Mouse (Mus musculus) intestine, embryonic 16.5 days (tissue): ENCODE results near the gene Abca16. TPM values are rescaled to one million over a fixed set of nuclear protein-coding genes. Genes with fewer than 3 reads are reported as not detected.

Experiments
- ATAC-seq: fragments of 200-750 bp; cut with Nextera tagmentation; 2 replicates; pipeline ENCODE4 v1.8.0; 2017; ENCODE audit warnings: moderate TSS enrichment, moderate library complexity
- H3K27ac ChIP-seq: fragments of 300-500 bp; sonication (generic); 2 replicates; pipeline ENCODE4 v1.5.1; 2014; ENCODE audit warnings: mild to moderate bottlenecking, low read length
- H3K27me3 ChIP-seq: fragments of 300-500 bp; sonication (generic); replicated peaks from 2 replicates; pipeline ENCODE4 v1.6.1; 2014; ENCODE audit warnings: low read length, control low read depth, mixed read lengths; ENCODE audit not compliant: control insufficient read depth, insufficient read depth
- H3K36me3 ChIP-seq: fragments of 300-500 bp; sonication (generic); 2 replicates; pipeline ENCODE4 v1.6.1; 2014; ENCODE audit warnings: low read length, control low read depth; ENCODE audit not compliant: control insufficient read depth, insufficient read depth
- H3K4me1 ChIP-seq: fragments of 300-500 bp; sonication (generic); 2 replicates; pipeline ENCODE4 v1.6.1; 2014; ENCODE audit warnings: low read length, control low read depth, mixed read lengths; ENCODE audit not compliant: control insufficient read depth, insufficient read depth
- H3K4me2 ChIP-seq: fragments of 300-500 bp; sonication (generic); 2 replicates; pipeline ENCODE4 v1.6.1; 2014; ENCODE audit warnings: low read depth, low read length, control low read depth
- H3K4me3 ChIP-seq: fragments of 300-500 bp; sonication (generic); 2 replicates; pipeline ENCODE4 v1.5.1; 2014; ENCODE audit warnings: mild to moderate bottlenecking, low read length
- H3K9ac ChIP-seq: fragments of 300-500 bp; sonication (generic); 2 replicates; pipeline ENCODE4 v1.6.1; 2014; ENCODE audit warnings: low read depth, low read length
- H3K9me3 ChIP-seq: fragments of 300-500 bp; sonication (generic); 2 replicates; pipeline ENCODE4 v1.6.1; 2016; ENCODE audit warnings: low read length, control low read depth; ENCODE audit not compliant: control insufficient read depth
- WGBS: fragments of 180-500 bp; shearing (Covaris S2); extraction: QIAGEN DNeasy Blood & Tissue Kit; methylation state at CpG from one replicate; pipeline ENCODE4 v1.1.7; 2014; 5-methylcytosine and 5-hydroxymethylcytosine counted together
- polyA plus RNA-seq: library from polyadenylated mRNA; unstranded; fragments of >200 nt; fragmentation: Nextera tagmentation; extraction: Ambion mirVana; gene quantifications from 2 replicates; pipeline ENCODE4 v1.2.1, GENCODE M21; 2015

Abca16 gene
- polyA plus RNA-seq, 1 experiment from 2014 or later, result not detected

DNA sequence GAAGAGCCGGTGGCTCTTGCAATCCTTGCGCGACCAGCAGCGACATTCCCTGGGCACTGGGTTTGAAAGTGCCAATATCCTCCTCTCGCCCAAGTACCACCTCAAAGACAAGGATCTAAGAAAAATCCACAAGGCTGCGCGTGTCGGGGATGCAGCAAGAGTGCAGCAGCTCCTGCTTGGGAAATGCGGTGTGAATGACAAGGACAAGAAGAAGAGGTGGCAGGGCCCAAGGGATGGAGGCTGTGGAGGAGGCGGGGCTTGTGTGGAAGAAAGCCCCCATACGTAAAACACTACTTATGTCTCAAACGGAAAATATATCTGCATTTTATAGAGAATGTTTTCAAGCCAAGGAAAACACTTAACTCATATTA, 143.7 kb downstream of the Abca16 start:
- 54% methylated on average over 12 of the region's 12 CpGs for WGBS
- Histone ChIP-seq H3K9me3 (no peaks in the 10 kb centered on the region), H3K27me3 (no peaks in the 10 kb centered on the region), H3K27ac (no peak overlapping the region), H3K9ac (no peak overlapping the region), H3K4me1 (no peaks in the 10 kb centered on the region), H3K36me3 (no peaks in the 10 kb centered on the region), H3K4me2 (no peak overlapping the region), H3K4me3 (no peak overlapping the region)
- ATAC-seq, result no peak

- ATAC-seq, result peak; percentile 60
- Histone ChIP-seq H3K4me1 (no peaks in the 10 kb centered on the region), H3K4me3 (no peak overlapping the region), H3K27ac (no peak overlapping the region), H3K9me3 (no peaks in the 10 kb centered on the region), H3K4me2 (no peak overlapping the region), H3K36me3 (no peaks in the 10 kb centered on the region), H3K27me3 (no peaks in the 10 kb centered on the region), H3K9ac (no peak overlapping the region)
- WGBS, result 45% methylated on average over 8 of the region's 8 CpGs
Measured at GRCm38 (mm10) chr7:120567366-120567765, 157.9 kb downstream of the Abca16 start.

- Histone ChIP-seq H3K4me2 (no peak overlapping the region), H3K27ac (no peak overlapping the region), H3K9ac (no peak overlapping the region), H3K27me3 (no peaks in the 10 kb centered on the region), H3K4me1 (no peaks in the 10 kb centered on the region), H3K36me3 (no peaks in the 10 kb centered on the region), H3K4me3 (no peak overlapping the region), H3K9me3 (no peaks in the 10 kb centered on the region)
- 76% methylated on average over 3 of the region's 3 CpGs for WGBS
- ATAC-seq, result no peak
Measured at GRCm38 (mm10) chr7:120576520-120576919, 167.1 kb downstream of the Abca16 start.

Other genes with a start within 250 kb of the Abca16 start
- 15.7 and 15.9 TPM in 2 replicates for gene Anks4b, start 235.8 kb upstream of the Abca16 start, polyA plus RNA-seq
- 1.4 and 2.0 TPM in 2 replicates for gene Crym, start 207.5 kb upstream of the Abca16 start, polyA plus RNA-seq
- gene Abca14, start 205.7 kb upstream of the Abca16 start, polyA plus RNA-seq, result 0.02 and 0.24 TPM in 2 replicates
- not detected in 2 replicates for gene Abca15, start 81.0 kb upstream of the Abca16 start, polyA plus RNA-seq
- 339 and 345 TPM in 2 replicates for gene Uqcrc2, start 225.5 kb downstream of the Abca16 start, polyA plus RNA-seq